Mouse (Mus musculus) yolk sac, embryonic 10.5 days (tissue): ENCODE data around the gene Timmdc1.
A peak's percentile ranks its signal among the peaks of the same experiment; 100 is the strongest.

Experiments used
- DNase-seq: peaks from one replicate; pipeline ENCODE4 v3.0.0-alpha.2; 2017; ENCODE audit warnings: low spot score

Timmdc1 gene

GRCm38 (mm10) chr16:38522129-38523084, at the start of gene Timmdc1:
Gene Timmdc1 (minus strand): TSS chr16:38522663.
- DNase-seq: peak; percentile 96

DNA sequence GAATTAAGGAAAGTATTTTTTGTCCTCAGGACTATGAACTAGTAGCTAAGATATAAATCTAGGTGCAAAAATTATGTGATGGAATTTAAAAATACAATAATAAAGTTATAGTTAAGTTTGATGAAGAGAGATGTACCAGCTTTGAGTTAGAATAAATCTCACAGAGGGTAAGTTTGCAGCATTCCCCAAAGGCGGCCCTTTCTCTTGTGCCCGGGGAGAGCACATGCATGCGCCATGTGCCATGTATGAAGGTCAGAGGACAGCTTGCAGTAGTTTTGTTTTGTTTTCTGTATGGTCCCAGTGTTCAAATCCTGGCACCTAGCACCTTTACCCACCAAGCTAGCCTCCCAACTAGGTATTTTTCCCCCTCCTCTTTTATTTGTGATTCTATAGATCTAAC, 49.0 kb upstream of the Timmdc1 start:
- no peak for DNase-seq

- DNase-seq: no peak
These were observed 45.7 kb upstream of the Timmdc1 start for GRCm38 (mm10) chr16:38568192-38568591.

- no peak for DNase-seq
These were observed 41.1 kb upstream of the Timmdc1 start for GRCm38 (mm10) chr16:38563516-38563915.

GRCm38 (mm10) chr16:38562968-38563327, 40.5 kb upstream of the Timmdc1 start:
- DNase-seq: no peak

GRCm38 (mm10) chr16:38562131-38562967, 39.9 kb upstream of the Timmdc1 start:
- peak; percentile 92 for DNase-seq

- no peak for DNase-seq
These were observed 35.8 kb upstream of the Timmdc1 start, which contains the start of gene Tmem39a for GRCm38 (mm10) chr16:38558221-38558748. Gene Tmem39a (plus strand): TSS chr16:38558698.

DNA sequence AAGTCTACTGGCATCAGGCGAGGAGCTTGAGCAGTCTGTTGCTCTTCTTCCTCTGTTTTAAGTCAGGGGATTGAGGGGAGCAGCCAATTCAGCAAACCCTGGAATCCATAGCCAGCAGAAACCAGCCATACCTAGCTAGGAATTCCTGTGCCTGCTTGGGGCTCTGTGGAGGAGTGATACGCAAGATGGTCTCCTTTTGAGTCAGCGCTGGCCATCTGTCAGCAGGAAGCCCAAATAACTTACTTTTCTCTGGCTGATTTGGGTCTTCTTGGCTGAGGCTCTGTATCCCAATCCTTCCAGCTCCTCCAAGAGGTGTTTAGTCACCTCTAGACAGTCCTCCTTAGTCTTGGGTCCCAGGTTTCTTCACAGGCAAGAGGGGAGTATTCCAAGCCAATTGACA, 33.5 kb upstream of the Timmdc1 start:
- no peak for DNase-seq

DNA sequence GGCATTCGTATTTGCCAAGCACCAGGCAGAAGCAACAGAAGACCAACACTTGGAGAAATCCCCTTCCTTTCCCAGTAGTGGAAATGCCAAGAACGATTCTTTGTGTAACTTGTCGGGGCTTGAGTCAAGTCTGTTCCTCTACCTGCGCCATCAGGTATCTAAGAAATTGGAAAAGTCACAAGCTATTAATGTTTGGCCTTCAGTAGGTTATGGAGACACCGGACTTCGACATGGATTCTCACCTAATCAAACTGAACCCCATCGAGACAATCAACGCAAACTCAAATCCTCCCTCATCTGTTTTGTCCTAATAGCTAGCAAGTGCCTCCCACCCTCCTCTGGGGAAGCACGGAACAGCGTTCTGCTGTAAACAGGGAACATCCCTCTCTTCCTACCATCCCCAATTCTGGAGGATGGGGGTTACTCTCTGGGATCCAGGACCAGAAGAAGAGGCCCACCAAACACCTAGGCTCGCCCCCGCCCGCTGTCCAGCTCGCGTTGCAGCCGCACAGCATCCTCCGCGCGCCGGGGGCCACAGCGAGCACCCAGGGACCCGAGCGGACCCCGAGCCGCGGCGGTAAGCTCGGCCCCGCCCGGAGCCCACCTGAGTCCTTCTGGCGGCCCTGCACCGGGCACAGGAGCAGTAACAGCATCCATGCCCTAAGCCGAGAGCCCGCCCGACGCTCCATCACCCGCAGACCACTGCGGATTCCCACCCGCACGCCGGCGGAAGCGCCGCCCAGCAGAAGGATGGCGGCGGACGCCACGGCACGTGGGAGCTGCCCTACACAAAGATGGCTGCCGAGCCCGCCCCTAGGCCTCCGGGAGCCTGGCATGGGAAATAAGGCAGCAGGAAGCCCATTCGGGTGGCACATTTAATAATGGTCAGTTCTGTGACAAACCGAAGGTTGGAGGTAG, 27.3 kb upstream of the Timmdc1 start, which contains the start of gene Poglut1:
Gene Poglut1 (minus strand): TSS at position 780 of the 918 bp plus-strand sequence.
- DNase-seq: peak; percentile 74

DNA sequence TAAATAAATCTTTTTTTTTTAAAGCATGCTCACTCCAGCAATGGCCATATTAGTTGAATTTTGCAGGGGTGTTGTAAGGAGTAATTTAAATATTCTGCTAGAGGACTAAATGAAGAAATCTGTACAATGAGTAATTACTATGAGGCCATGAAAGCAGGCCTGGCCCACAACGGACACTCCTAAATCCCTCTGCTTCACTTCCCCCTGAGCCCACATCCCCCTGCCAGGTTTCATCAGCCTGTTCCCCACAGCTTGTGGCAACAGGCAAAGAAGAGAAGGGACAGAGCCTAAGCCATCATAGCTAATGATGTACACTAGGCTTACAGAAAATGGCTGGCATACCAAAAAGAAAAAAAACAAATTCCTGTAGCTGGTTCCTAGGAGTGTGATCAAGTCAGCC, 25.5 kb upstream of the Timmdc1 start:
- no peak for DNase-seq

- no peak for DNase-seq
These were observed 16.4 kb upstream of the Timmdc1 start for GRCm38 (mm10) chr16:38538716-38539380.

DNA sequence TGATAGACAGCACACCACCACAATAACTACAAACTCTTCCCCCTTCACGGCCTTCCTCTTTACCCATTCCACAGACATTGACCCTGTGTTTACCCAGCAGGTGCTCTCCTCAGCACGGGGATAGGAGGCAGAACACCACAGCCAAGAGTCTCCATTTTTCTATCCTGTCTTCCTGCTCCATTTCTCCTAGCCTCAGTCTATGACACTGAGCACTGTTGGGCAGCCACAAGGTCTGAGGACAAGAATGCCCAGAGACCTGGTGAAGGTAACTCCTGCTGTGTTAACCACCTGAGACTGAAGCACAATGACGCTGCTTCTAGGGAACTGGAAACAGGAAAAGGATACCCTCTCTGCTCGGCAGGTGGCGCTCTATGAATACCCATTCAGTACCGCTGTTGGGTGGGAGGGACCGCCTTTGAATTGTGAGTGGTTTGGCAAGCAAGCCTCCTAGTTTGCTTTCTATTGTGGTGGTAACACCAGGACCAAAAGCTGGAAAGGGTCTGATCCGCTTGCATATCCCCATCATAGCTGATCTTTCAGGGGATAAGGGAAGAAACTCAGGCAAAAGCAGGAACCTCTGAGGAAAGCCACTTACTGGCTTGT, 14.2 kb upstream of the Timmdc1 start:
- peak; percentile 49 for DNase-seq

DNA sequence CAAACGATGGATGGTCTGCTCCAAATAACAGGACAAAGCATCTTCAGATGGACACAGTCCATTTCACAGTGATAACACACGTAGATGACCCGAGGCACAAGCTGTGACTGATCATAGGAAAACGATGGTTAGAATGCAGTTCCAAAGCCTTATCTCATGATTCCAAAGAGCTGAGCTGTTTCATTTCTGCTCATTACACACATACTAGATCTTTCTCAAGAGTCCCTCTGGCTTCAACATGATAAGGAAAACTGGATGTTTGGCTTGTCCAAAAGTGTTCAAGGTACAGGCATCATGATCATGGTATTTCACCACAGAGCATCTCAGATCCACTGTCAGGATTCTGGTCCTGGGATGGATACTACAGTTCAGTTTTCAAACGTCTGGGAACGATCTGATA, 3.8 kb upstream of the Timmdc1 start:
- no peak for DNase-seq

DNA sequence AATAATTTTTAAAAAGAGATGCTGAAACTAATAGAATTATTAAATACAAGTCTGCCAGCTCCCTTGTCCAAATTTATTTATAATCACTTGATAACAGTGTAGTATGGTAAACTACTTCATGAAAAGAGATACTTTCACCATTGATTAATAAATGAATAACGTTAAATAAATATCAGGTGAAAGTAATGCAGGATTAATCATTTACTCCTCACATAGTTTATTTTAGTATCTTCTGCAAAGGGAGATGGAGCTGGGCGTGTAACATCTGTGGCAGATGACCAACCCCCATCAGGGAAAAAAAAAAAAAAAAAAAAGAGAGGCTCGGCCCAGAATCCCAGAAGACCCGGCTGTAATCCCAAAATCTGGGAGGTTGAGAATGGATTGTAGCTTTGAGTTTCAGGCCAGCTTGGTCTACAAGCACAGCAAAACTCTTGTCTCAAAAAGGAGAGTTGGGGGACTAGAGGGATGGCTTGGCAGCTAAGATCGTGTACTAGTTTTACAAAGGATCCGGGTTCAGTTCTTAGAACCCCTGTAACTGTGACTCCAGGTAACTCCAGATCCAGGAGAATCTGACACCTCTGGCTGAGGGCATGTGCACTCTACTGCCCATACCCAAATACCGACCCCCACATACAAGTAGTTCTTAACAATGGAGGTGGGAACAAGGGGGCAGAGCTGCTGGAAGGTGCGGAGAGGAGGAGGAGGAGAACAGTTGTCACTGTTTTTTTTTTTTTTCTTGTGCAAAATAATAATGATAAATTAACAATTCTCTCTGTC, 1.1 kb downstream of the Timmdc1 start:
- no peak for DNase-seq

- no peak for DNase-seq
These were observed 3.3 kb downstream of the Timmdc1 start for GRCm38 (mm10) chr16:38519140-38519539.

DNA sequence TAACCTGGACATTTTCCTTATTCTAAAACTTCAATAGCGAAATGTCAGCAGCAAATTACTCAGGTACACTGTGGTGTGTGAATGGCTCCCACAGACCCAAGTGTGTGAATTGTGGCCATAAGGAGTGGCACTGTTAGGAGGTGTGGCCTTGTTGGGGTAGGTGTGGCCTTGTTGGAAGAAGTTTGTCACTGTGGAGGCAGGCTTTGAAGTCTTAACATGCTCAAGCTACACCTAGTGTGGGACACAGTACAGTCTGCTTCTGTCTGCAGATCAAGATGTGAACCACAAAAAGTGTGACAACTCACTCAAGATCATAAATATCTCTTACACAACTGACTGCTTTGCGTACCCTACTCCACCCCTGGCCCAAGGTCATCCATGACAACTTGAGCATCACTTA, 11.6 kb downstream of the Timmdc1 start:
- DNase-seq: no peak

DNA sequence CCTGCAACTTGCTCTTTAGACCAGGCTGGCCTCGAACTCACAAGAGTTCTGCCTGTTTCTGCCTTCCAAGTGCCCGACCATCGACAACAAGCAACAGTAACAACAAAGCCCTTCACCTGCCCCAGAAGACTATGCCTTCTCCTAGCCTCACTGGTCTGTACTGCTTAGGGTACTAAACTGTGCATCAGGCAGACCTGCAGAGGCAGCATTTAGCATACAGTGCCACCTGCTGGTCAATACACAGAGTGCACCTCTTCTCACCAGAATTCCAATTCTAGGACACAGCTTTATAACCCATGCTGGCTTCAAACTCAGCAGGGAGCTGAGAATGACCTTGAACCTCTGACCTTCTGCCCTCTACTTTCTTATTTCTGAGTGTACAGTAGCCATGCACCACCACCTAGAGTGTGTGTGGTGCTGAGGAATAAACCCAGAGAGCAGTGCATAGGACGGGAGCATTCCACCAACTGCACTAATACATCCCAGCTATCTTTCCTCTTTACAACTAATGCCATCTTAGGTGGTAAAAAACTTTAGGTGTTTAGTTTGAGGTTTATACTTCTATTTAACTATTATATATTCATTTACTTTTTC, 16.3 kb downstream of the Timmdc1 start:
- DNase-seq: peak; percentile 50

DNA sequence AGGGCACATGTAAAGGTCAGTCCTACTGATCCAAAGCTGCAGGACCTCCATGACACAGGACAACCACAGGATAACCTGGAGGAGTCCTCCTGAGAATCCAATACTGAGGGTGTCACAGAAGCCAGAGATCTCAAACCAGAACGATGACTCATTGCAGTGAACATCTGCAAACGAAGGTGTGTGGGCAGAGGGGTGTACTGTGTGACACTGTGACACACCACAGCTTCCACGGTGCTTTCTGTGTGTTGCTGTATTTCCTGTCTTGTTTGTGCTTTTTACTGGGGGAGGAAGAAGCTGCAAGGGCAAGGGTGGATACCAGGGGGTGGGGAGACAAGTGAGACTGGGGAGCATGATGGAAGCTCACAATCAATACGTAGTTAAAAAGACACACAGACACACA, 18.9 kb downstream of the Timmdc1 start:
- no peak for DNase-seq

DNA sequence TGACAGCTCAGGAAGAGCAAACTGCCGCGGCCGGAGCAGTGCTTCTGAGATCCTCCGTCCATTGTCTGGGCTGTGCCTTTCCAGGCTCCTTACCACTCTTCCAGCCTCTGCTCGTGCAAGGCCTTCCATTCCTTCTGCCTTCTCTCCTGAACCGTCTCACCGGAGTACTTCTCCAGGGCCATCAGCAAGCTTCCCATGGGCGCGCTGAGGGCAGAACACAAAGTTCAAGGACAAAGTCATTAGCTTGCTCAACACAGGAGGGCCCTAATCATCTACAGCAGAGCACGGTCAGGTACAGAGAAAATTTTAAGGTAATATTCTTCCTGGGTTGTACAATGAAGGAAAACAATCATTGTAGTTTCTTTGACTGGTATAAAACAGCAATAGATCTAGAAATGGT, 20.0 kb downstream of the Timmdc1 start:
- no peak for DNase-seq
